Mouse (Mus musculus) embryo, embryonic 10.5 days (tissue): ENCODE results near the gene Bcat2.
A peak's percentile ranks its signal among the peaks of the same experiment; 100 is the strongest.
"Not testable (repeated sequence)": the region's sequence is repeated elsewhere in the genome, so short reads cannot be mapped to it uniquely, and the experiment has no call there.

Experiments
- DNase-seq: peaks from one replicate; pipeline ENCODE4 v3.0.0-alpha.2; 2015; ENCODE audit warnings: low spot score

The Bcat2 gene

GRCm38 (mm10) chr7:45570103-45570741, at the start of gene Bcat2:
Bcat2 (plus strand) TSS chr7:45570153.
- DNase-seq, result peak; percentile 81

- DNase-seq, result no peak
These were observed 49.3 kb upstream of the Bcat2 start for GRCm38 (mm10) chr7:45520605-45521004.

- peak; percentile 97 for DNase-seq
These were observed 48.2 kb upstream of the Bcat2 start for GRCm38 (mm10) chr7:45521728-45522184.

- DNase-seq, result no peak
These were observed 47.7 kb upstream of the Bcat2 start for GRCm38 (mm10) chr7:45522194-45522752.

GRCm38 (mm10) chr7:45522957-45523676, 46.8 kb upstream of the Bcat2 start:
- DNase-seq, result no peak

DNA sequence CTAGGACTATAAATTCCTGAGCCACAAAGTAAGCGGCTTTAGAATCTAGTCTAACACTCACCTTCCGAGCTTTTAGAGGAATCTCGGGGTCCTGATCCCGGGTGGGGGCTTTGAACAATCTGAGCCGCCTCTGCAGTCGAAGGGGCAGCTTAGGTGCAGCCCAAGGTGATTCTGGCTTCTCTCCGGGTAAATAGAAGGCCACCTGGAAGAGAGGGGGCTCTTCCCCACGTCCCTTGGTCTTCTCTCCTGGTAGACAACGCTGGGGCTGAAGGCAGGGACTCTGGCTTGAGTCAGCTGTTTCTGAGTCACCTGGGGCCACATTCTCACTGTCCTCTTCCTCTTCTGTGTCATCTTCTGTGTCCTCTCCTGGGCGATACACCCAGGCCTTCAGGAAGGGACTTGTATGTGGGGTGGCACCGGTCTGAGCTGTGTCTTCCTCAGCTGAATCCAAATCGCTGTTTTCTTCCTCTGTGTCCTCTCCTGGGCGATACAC, 46.2 kb upstream of the Bcat2 start:
- no peak for DNase-seq

DNA sequence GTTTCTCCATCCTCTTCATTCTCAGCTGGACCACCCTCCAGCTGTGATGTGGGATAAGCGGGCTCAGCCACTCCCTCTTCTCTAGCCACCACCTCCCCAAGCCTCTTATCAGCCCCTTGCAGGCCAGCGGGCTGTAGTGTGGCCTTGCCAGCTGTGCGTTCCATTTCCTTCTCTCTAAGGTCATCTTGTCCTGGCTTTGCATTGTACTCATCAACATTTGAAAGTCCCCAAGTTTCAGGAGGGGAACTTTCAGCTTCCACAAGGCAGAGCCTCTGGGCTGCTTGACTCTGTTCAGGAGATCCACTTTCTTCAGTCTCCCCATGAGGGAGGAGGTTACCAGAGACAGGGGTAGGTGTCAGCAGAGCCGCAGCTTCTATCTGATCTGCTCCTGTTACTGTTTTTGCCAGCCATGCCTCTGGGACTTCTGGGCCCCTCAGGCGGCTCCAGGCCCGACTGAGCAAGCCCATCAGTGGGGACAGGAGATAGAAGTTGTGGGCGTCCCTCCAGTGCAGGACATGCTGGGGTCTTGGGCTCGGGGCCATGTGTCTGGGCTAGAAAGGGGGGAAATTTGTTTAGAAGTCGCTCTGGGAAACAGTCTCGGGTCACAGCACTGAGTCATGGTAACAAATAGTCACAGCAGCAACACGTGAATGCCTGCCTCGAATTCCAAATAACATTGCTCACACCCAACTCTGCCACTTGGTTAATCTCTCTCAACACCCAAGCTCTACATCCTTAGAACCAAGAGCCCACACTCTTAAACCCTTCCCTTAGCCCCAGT, 44.9 kb upstream of the Bcat2 start:
- DNase-seq, result peak; percentile 42

DNA sequence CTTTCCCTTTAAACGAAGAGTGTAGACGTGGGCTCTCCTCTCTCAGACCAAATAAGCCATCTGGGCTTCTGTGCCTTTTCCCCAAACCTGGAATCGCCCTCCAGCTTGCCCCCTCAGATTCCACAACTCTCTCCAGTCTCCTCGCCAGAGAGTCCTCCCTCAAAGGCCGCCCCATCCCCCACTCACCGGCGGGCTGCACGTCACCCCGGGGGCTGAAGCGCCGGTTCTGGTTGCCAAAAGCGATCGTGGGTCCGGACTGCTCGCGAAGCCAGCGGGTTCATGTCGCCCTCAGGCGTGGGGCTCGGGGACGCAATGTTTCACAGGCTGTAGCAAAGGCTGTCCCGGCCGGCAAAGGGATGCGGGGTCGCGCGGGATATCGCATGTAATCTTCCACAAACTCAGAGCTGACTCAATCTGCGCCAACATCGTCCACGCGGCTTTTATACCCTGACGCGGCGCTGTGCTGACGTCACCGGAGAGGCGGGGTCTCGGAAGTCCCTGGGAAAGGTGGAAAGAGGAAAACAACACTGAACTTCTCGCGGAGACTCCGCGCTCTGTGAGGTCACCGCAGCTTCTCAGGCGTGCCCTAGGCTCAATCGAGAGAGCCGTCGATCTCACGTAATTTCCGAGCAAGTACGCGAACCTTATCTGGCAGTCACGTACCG, 44.0 kb upstream of the Bcat2 start, which contains the start of the genes Ppp1r15a and Plekha4:
Gene Ppp1r15a, minus strand, starts transcription at position 460 of the 665 bp plus-strand sequence.
Gene Plekha4, plus strand, starts transcription at position 522 of the 665 bp plus-strand sequence.
- DNase-seq, result peak; percentile 94

- peak; percentile 30 for DNase-seq
These were observed 43.4 kb upstream of the Bcat2 start for GRCm38 (mm10) chr7:45526474-45527120.

- DNase-seq, result not testable (repeated sequence)
These were observed 42.8 kb upstream of the Bcat2 start for GRCm38 (mm10) chr7:45527169-45527568.

DNA sequence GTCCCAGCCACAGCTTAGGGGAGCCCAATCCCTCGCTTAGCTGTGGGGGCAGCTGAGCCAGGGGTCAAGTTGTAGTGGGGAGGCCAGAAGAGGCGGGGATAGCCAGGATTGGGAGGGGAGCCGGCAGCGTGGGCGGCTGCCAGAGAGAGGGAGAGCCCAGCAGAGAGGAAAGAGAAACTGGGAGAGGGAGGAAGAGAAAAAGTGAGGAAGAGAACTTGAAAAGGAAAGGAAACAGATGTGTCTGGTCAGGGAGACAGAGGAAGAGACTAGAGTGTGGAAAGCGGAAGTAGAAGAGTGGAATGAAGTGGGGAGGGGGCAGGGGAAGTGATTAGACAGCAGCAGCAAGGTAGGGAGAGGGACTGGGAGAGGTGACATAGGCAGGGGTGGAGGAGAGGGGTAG, 40.5 kb upstream of the Bcat2 start:
- no peak for DNase-seq

DNA sequence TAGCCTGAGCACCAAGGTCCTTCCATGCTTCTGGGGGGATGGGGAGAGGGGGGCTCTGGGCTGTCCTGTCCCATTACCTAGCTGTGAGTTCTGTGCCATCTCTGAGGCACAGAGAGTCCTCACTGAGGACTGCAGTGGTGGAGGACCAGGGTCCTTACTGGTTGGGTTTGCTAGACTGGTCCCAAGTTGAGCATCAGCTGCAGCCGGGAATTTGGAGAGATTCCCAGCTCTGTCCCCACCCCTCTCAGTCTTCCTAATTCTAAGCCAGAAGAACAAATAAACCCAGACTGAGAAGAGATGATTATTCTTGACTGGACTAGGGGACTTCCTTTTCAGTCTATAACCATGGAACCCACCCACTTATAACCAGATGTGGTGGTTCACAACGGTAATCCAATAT, 39.3 kb upstream of the Bcat2 start:
- DNase-seq, result no peak

- DNase-seq, result no peak
These were observed 34.3 kb upstream of the Bcat2 start for GRCm38 (mm10) chr7:45535676-45536075.

- no peak for DNase-seq
These were observed 32.4 kb upstream of the Bcat2 start for GRCm38 (mm10) chr7:45537602-45538001.

- peak; percentile 81 for DNase-seq
These were observed 31.6 kb upstream of the Bcat2 start for GRCm38 (mm10) chr7:45538163-45539041.

- no peak for DNase-seq
These were observed 30.9 kb upstream of the Bcat2 start for GRCm38 (mm10) chr7:45539095-45539494.

DNA sequence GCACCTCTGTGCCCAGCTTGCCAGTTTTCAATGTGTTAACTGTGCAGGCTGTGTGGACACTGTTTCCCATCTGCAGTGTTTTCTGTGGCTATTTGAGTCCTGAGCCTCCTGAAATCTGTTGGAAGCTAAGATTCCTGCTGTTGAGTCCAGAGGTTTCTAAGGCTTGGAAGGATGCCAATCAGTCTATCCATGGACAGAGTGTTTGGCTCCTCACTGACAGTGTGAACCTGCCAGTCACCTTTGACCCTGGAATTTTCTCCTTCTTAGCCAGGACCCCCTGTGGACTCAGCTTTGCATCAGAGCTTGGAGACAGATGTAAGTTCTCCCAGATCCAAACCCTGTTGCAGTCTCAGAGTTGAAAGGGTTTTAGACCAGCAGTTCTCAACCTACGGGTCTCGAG, 29.7 kb upstream of the Bcat2 start:
- no peak for DNase-seq

DNA sequence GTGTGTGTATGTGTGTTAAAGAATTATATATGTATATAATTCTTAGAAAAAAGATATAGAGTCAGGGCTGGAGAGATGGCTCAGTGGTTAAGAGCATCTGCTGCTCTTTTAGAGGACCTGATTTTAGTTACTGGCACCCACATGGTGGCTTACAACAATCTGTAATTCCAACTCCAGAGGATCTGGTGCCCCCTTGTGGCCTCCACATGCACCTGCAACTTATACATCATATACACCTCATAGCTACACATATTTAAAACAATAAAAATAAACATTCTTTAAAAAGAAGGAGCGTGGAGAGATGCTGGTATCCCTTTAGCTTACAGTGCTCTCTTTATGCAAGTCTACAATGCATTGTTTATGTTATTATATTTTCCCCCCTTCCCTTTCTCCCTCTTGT, 25.4 kb upstream of the Bcat2 start:
- no peak for DNase-seq

DNA sequence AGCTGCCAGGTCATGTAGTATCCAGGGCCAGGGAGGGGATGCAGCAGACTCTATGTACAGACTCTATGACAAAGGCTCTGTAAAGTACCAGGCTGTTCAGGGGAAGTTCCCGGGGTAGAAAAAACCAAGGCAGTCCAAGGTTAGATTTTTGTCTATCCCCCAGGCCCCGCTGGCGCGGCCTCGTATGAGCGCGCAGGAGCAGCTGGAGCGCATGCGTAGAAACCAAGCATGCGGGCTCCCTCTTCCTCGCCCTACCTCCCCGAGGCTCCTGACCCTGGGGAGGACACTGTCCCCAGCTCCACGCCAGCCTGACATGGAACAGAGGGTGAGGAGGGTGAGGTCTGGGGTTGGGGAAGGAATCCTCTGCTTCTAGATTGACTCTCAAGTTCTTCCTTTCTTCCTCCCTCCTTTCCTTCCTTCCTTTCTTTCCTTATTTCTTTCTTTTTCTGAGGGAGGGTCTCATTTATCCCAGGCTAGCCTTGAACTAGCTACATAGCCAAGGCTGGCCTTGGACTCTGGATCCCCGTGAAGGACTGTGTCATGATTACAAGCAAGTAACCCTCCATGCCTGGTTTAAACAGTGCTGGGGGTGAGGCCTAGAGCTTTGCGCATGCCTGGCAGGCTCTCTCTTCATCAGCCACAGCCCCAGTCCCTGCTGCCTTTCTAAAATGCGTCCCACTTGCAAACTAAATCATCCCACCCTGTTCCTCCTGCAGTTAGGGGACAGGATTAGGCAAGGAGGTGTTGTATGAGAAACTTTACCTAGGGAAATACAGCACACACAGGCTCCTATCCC, 20.1 kb upstream of the Bcat2 start:
- DNase-seq, result no peak
